Mouse (Mus musculus): Measurements from ENCODE around the gene Krtap21-1. TPM values are rescaled to one million over a fixed set of nuclear protein-coding genes. Genes with fewer than 3 reads are reported as not detected.

Gene Krtap21-1
- not detected in 2 replicates for polyA plus RNA-seq (2012; rRNA removed)

DNA sequence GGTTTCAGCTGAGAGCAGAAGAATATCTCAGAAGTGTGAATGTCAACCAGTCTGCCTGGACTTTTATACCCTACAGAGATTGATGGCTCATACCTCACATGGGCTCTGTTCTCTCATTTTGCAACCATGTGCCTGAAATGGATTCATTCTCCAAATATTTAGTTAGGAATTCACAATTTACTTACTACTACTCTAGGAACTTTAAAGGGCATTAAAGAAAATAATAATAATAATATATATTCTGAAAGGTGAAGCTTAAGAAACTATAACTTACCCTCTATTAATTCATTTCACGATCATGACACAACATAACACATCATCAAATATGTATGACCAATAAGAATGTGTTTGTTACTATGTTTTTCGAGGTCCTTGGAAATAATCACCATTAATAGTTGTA lies at the start of gene Krtap21-1:
Gene Krtap21-1 (minus strand): TSS at position 101 of the 400 bp plus-strand sequence.

GRCm38 (mm10) chr16:89420011-89420410 lies 16.3 kb upstream of the Krtap21-1 start, which contains the start of gene Krtap6-2:
Gene Krtap6-2 (minus strand): TSS chr16:89420111.

Other genes with a start within 250 kb of the Krtap21-1 start
- gene Gm9789, start 245.9 kb downstream of the Krtap21-1 start, polyA plus RNA-seq (2012; rRNA removed), result not detected in 2 replicates
- gene Gm7735, start 234.4 kb downstream of the Krtap21-1 start, polyA plus RNA-seq (2012; rRNA removed), result not detected in 2 replicates
- gene 1110057P08Rik, start 229.1 kb downstream of the Krtap21-1 start, polyA plus RNA-seq (2012; rRNA removed), result not detected in 2 replicates
- not detected in 2 replicates for gene Krtap20-2, start 198.0 kb downstream of the Krtap21-1 start, polyA plus RNA-seq (2012; rRNA removed)
- not detected in 2 replicates for gene Krtap6-2, start 16.2 kb upstream of the Krtap21-1 start, polyA plus RNA-seq (2012; rRNA removed)
- gene Krtap8-1, start 84.1 kb upstream of the Krtap21-1 start, polyA plus RNA-seq (2012; rRNA removed), result not detected in 2 replicates
- not detected in 2 replicates for gene Krtap7-1, start 104.5 kb upstream of the Krtap21-1 start, polyA plus RNA-seq (2012; rRNA removed)
- not detected in 2 replicates for gene Krtap11-1, start 167.3 kb upstream of the Krtap21-1 start, polyA plus RNA-seq (2012; rRNA removed)